Comparison of ENCODE assay signal across 20 mouse cellular contexts in the genomic region with DNA sequence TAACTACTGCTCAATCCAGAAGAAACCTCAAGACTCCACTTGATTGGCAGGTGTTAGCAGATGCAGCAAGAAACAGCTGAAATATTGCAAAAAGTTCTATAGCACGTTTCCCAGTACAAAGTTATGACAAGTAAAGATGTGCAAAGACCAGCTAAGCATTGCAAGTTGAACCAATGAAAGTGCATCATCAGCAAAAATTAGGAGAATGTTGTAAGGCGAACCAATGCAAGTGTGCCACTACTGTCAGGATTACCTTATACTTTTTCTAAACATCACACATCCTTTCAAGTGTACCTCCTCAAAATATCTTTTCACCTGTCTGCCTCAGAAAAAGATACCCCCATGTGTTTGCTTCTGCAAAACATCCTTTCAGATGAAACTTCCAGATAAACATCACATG.
A peak's percentile ranks its signal among the peaks of the same experiment; 100 is the strongest.
DNase-seq lines count a peak whose midpoint lies in the region; ATAC-seq and TF ChIP-seq lines count a peak whose summit lies in the region.
"Had no signal": no experiment of that assay in that cellular context is flagged by ENCODE, and none has a peak within 500 bp of the region (broad histone marks: within the 10 kb centered on the region; RNA-seq: fewer than 3 reads in every experiment).

No protein-coding gene starts in this region.

- in situ Hi-C loops in CH12.LX (cut with MboI; ENCODE audit: low pct_ligation_motif_present, low pct_unique_long_range_greater_than_20kb, low sequenced_read_pairs), result no loop called here
- in situ Hi-C loops in ES-E14 (cut with MboI; ENCODE audit: low sequenced_read_pairs in 2 of 2, unreplicated experiment in 2 of 2), result no loop called here

- H3K9me3 ChIP-seq in CH12.LX (replicated peaks; ENCODE audit: low read length) (peaks cover 21% of the 10 kb centered on the region), ES-E14 (ENCODE audit: control insufficient read depth, insufficient read depth, low read depth, low read length) (no peaks in the 10 kb centered on the region)
- no peaks in the 10 kb centered on the region for H3K9me3 ChIP-seq in heart, embryonic 12.5 days (replicated peaks)

- DNase-seq in CH12.LX (ENCODE audit: extremely low read depth), result no peak
- DNase-seq in ES-E14 (ENCODE audit: low read depth, low spot score), result no peak
- no peak for DNase-seq in heart, postnatal 36 days
- DNase-seq: adrenal gland, adult 2 months; adrenal gland, adult 8-10 months; adrenal gland, postnatal 10 days; adrenal gland, postnatal 14 days; adrenal gland, postnatal 25 days; adrenal gland, postnatal 36 days; B cell, adult 2 months; cerebellum, adult 11 months; cerebellum, adult 11-12 months; cerebellum, adult 18-20 months; cerebellum, adult 2 months; cerebellum, adult 8-10 months had no signal

- no peak overlapping the region for H3K9ac ChIP-seq in CH12.LX (ENCODE audit: insufficient read depth, low read depth)
- H3K9ac ChIP-seq in ES-E14 (ENCODE audit: insufficient read depth, low read depth, low read length, poor library complexity, severe bottlenecking), result no peak overlapping the region
- no peak overlapping the region for H3K9ac ChIP-seq in heart, embryonic 12.5 days

- no peak for TF ChIP-seq CTCF in CH12.LX (conservative IDR thresholded peaks at IDR 0.05 in 1 of 2, IDR thresholded peaks at IDR 0.05 in 1 of 2; ENCODE audit: low read depth in 2 of 2, low read length in 2 of 2)

- no peak for TF ChIP-seq RAD21 in CH12.LX (IDR thresholded peaks at IDR 0.05; ENCODE audit: low read depth, low read length)

- no peak for TF ChIP-seq EP300 in CH12.LX (IDR thresholded peaks at IDR 0.05; ENCODE audit: low read length)

- H3K27me3 ChIP-seq in CH12.LX (replicated peaks), result no peaks in the 10 kb centered on the region
- H3K27me3 ChIP-seq in heart, embryonic 12.5 days (replicated peaks), result no peaks in the 10 kb centered on the region
- H3K27me3 ChIP-seq: Patski had no signal

- H3K36me3 ChIP-seq in CH12.LX (replicated peaks in 1 of 2; ENCODE audit: control insufficient read depth in 1 of 2, insufficient read depth in 1 of 2, low read length in 1 of 2) (no peaks in the 10 kb centered on the region), ES-E14 (ENCODE audit: control insufficient read depth, insufficient read depth, low read length, poor library complexity, severe bottlenecking) (no peaks in the 10 kb centered on the region)
- no peaks in the 10 kb centered on the region for H3K36me3 ChIP-seq in heart, embryonic 12.5 days
- H3K36me3 ChIP-seq: G1E had no signal

- intact Hi-C loops in heart, postnatal 36 days (cut with DNase I), result no loop called here

- no peak overlapping the region for H3K27ac ChIP-seq in CH12.LX (ENCODE audit: insufficient read depth, low read depth)
- H3K27ac ChIP-seq in ES-E14 (ENCODE audit: insufficient read depth, low read depth, low read length, poor library complexity, severe bottlenecking), result no peak overlapping the region
- H3K27ac ChIP-seq in heart, embryonic 12.5 days (ENCODE audit: poor library complexity, severe bottlenecking), result no peak overlapping the region

- H3K4me2 ChIP-seq in CH12.LX (ENCODE audit: insufficient read depth, low read depth, poor library complexity, severe bottlenecking), result no peak overlapping the region
- no peak overlapping the region for H3K4me2 ChIP-seq in heart, embryonic 12.5 days

- no peaks in the 10 kb centered on the region for H3K4me1 ChIP-seq in CH12.LX (ENCODE audit: control insufficient read depth in 1 of 2, insufficient read depth in 2 of 2)
- peaks cover 0 to 2% of the 10 kb centered on the region in 2 experiments; a peak in 1 of 4 replicates for H3K4me1 ChIP-seq in ES-E14 (ENCODE audit: control insufficient read depth in 2 of 2, insufficient read depth in 2 of 2, low read length in 2 of 2, poor library complexity in 1 of 2)
- H3K4me1 ChIP-seq in heart, embryonic 12.5 days (replicated peaks), result no peaks in the 10 kb centered on the region

- H3K79me2 ChIP-seq in CH12.LX (replicated peaks; ENCODE audit: control insufficient read depth, extremely low read depth, insufficient read depth, poor library complexity, severe bottlenecking), result no peaks in the 10 kb centered on the region

- H3K4me3 ChIP-seq in CH12.LX (replicated peaks in 1 of 3; ENCODE audit: low read depth in 2 of 3, low read length in 2 of 3, poor library complexity in 1 of 3) (no peak overlapping the region), ES-E14 (ENCODE audit: insufficient read depth in 1 of 2, low read depth in 1 of 2, low read length in 2 of 2, poor library complexity in 1 of 2, severe bottlenecking in 1 of 2) (no peak overlapping the region)
- H3K4me3 ChIP-seq in heart, embryonic 12.5 days, result no peak overlapping the region

- no peak for ATAC-seq in heart, embryonic 12.5 days (ENCODE audit: insufficient number of reproducible peaks, low FRiP score)
- ATAC-seq: activated CD4-positive, CD25-positive, alpha-beta regulatory T cell, adult 4 months; CD4-positive, CD25-positive, alpha-beta regulatory T cell, adult 4 months; Patski had no signal

- WGBS in heart, embryonic 12.5 days, result 71% methylated on average over 2 of the region's 2 CpGs

- dilution Hi-C loops in CH12.LX (cut with MboI; ENCODE audit: extremely low pct_ligation_motif_present, extremely low pct_unique_long_range_greater_than_20kb, low sequenced_read_pairs), result no loop called here

- TF ChIP-seq POLR2A in CH12.LX (IDR thresholded peaks at IDR 0.05; ENCODE audit: low read depth, low read length), result no peak

TF ChIP-seq in CH12.LX, 34 proteins besides CTCF, POLR2A, EP300 and RAD21:
- TF ChIP-seq BHLHE40 (IDR thresholded peaks at IDR 0.05; ENCODE audit: low read depth, low read length) (no peak), POLR2AphosphoS2 (IDR thresholded peaks at IDR 0.05; ENCODE audit: low read depth, low read length) (no peak), PAX5 (IDR thresholded peaks at IDR 0.05; ENCODE audit: low read length) (no peak), MAFK (IDR thresholded peaks at IDR 0.05; ENCODE audit: insufficient replicate concordance, low read length) (peak; percentile 58; the same call in 1 of the 2 replicates)

TF ChIP-seq in ES-E14, 5 proteins besides CTCF, POLR2A, EP300 and RAD21:
- TF ChIP-seq MAFK (IDR thresholded peaks at IDR 0.05; ENCODE audit: insufficient read depth, low read depth, low read length), result peak; percentile 87
- TF ChIP-seq ZC3H11A (IDR thresholded peaks at IDR 0.05; ENCODE audit: borderline replicate concordance, low read depth, low read length), result no peak
